Mouse (Mus musculus): Measurements from ENCODE around the gene Uxt. TPM values are rescaled to one million over a fixed set of nuclear protein-coding genes. Genes with fewer than 3 reads are reported as not detected.

Gene Uxt
- polyA plus RNA-seq, 1 experiment = 122 TPM

Other genes with a start within 250 kb of the Uxt start
- gene Araf, start 164.2 kb downstream of the Uxt start, polyA plus RNA-seq (2012; ENCODE audit: insufficient read depth, insufficient read length, missing spikeins) = 46.6 and 49.7 TPM in 2 replicates
- not detected in 2 replicates for gene Timp1, start 91.9 kb downstream of the Uxt start, polyA plus RNA-seq (2012; ENCODE audit: insufficient read depth, insufficient read length, missing spikeins)
- gene Syn1, start 41.0 kb downstream of the Uxt start, polyA plus RNA-seq (2012; ENCODE audit: insufficient read depth, insufficient read length, missing spikeins) = not detected in 2 replicates
- 9.0 and 13.0 TPM in 2 replicates for gene Cfp, start 30.5 kb downstream of the Uxt start, polyA plus RNA-seq (2012; ENCODE audit: insufficient read depth, insufficient read length, missing spikeins)
- 5.5 and 8.8 TPM in 2 replicates for gene Elk1, start 11.4 kb downstream of the Uxt start, polyA plus RNA-seq (2012; ENCODE audit: insufficient read depth, insufficient read length, missing spikeins)
- gene Zfp182, start 100.3 kb upstream of the Uxt start, polyA plus RNA-seq (2012; ENCODE audit: insufficient read depth, insufficient read length, missing spikeins) = 2.2 and 2.8 TPM in 2 replicates
- not detected in 2 replicates for gene Spaca5, start 106.4 kb upstream of the Uxt start, polyA plus RNA-seq (2012; ENCODE audit: insufficient read depth, insufficient read length, missing spikeins)
- 0.63 and 0.67 TPM in 2 replicates for gene Zfp300, start 127.5 kb upstream of the Uxt start, polyA plus RNA-seq (2012; ENCODE audit: insufficient read depth, insufficient read length, missing spikeins)
- gene Ssxa1, start 153.8 kb upstream of the Uxt start, polyA plus RNA-seq (2012; ENCODE audit: insufficient read depth, insufficient read length, missing spikeins) = not detected in 2 replicates
- not detected in 2 replicates for gene Gm21876, start 213.6 kb upstream of the Uxt start, polyA plus RNA-seq (2012; ENCODE audit: insufficient read depth, insufficient read length, missing spikeins)

All from brown adipose tissue, adult 24 weeks (tissue).